Mouse (Mus musculus) embryonic fibroblast, embryonic 13.5 days (primary cell): ENCODE measurements at regions not wholly inside any gene's neighbourhood (a gene's known extent, or its start where the extent isn't known, plus 50 kb on each side); places are given as distances from the start of the nearest gene placed in this dataset.

ENCODE experiments used
- H3K27ac ChIP-seq: 2 replicates; pipeline ENCODE4 v1.5.1; 2012; ENCODE audit warnings: low read length, control low read depth, inconsistent platforms; ENCODE audit not compliant: insufficient read depth
- H3K4me1 ChIP-seq: 2 replicates; pipeline ENCODE4 v1.6.1; 2011; ENCODE audit warnings: low read length; ENCODE audit not compliant: control insufficient read depth, insufficient read depth
- H3K4me3 ChIP-seq: 2 replicates; pipeline ENCODE4 v1.5.1; 2011; ENCODE audit warnings: mild to moderate bottlenecking, control low read depth, low read length; ENCODE audit not compliant: insufficient read depth
- CTCF ChIP-seq: IDR thresholded peaks from 2 replicates; pipeline ENCODE4 v1.5.1; 2011; ENCODE audit warnings: mild to moderate bottlenecking, control low read depth, low read length, moderate library complexity, borderline replicate concordance; ENCODE audit not compliant: insufficient read depth
- POLR2A ChIP-seq: IDR thresholded peaks from 2 replicates; pipeline ENCODE4 v1.6.1; 2011; ENCODE audit warnings: low read depth, mild to moderate bottlenecking, control low read depth, low read length, moderate library complexity

DNA sequence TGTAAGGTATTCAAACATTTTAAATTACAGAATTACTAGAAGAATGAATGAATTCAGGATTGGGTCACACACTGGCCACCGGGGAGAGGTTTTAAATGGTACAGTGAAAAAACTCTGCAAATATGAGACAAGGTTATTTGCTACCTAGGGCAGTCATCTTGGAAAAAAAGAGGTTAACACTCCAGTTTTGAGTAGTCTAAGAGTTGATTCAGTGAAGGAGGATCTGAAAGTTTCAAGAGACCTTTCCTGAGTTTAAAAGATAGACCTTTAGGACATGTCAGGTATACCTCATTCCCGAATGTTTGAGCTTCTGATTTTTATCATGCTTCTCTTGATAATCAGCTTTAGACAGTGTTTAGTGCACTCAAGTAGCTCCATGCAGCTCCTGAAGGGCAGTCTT is 488.0 kb upstream of the A1bg start:
- no peaks in the 10 kb centered on the region for H3K4me1 ChIP-seq
- no peak for TF ChIP-seq POLR2A
- no peak for TF ChIP-seq CTCF
- H3K4me3 ChIP-seq, result no peak overlapping the region
- H3K27ac ChIP-seq, result no peak overlapping the region

DNA sequence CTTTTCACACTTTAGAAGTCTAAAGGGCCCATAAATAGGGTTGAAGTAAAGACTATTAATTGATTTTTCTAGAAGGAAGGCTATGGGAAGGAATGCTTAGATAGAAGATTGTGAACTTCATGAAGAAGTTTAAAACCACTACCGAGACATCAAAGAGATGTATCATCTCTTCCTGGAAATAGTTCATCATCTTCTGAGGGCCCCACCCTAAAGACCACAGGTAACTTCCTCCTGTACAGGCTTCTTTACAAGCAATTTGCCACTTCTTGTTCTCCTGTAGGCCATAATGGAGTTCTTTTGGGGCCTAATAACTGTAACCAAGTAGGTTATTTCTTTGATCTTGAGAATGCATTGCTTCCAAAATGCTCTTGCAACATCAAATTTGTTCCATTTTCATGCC is 485.8 kb upstream of the A1bg start:
- TF ChIP-seq CTCF (no peak), POLR2A (no peak)
- Histone ChIP-seq H3K4me1 (no peaks in the 10 kb centered on the region), H3K4me3 (no peak overlapping the region), H3K27ac (no peak overlapping the region)

DNA sequence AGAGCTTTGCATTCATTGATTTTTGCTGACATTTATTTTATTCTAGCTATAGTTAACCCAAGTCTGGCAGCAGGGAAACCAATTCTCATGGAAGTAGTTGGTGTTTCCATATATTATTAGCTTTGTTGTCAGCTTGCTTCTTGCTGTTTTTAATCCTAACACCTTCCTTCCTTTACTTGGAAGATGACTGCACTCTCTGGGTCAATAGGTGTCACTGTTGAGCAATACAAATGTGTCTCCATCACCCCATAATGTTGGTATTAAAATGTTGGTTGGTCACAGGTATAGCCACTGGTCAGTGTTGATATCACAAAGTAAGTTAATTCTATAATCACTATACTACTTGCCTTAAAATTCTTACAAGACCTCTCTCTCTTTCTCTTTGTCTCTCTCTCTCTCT is 477.9 kb upstream of the A1bg start:
- TF ChIP-seq CTCF, result no peak
- TF ChIP-seq POLR2A, result no peak
- no peaks in the 10 kb centered on the region; the same call in 1 of the 2 replicates for H3K4me1 ChIP-seq
- no peak overlapping the region for H3K27ac ChIP-seq
- no peak overlapping the region for H3K4me3 ChIP-seq

DNA sequence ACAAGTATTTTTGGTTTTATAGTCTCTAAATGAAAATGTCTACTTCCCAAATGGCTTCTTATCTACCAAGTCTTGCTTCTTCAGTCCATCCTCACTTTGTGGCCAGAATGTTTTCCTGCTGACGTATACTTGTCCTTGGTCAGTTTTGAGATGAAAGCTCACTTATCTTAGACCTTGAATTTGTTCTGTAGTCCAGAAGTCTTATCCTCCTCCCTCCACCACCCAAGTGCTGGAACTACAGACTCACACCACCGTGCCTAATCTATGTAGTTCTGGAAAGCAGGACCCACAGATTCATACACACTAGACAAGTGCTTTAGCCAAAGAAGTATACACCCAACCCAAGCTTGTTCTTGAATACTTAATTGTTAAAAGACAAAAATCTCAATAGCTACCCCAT is 477.2 kb upstream of the A1bg start:
- Histone ChIP-seq H3K27ac (no peak overlapping the region), H3K4me1 (no peaks in the 10 kb centered on the region; the same call in none of the 2 replicates), H3K4me3 (no peak overlapping the region)
- no peak for TF ChIP-seq POLR2A
- no peak for TF ChIP-seq CTCF

DNA sequence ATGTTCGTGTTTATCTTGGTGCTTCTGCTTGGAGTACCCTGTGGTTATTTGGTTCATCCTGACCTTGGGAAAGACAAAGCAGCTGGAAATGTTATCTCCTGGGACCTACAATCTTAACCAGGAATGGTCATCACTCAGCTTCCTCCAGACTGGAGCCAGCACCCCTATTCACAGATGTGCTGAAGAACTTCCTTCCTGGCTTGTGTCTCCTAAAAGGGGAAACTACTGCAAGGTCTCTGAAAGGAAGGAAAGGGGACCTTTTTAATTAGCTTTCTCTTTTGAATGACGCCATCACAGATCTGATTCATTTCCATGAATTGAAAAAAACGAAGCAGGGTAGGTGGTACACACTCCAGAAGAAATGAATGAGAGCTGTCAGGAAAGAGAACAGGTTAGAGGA is 476.0 kb upstream of the A1bg start:
- Histone ChIP-seq H3K4me1 (no peaks in the 10 kb centered on the region; the same call in none of the 2 replicates), H3K27ac (no peak overlapping the region), H3K4me3 (no peak overlapping the region)
- TF ChIP-seq CTCF (no peak), POLR2A (no peak)

DNA sequence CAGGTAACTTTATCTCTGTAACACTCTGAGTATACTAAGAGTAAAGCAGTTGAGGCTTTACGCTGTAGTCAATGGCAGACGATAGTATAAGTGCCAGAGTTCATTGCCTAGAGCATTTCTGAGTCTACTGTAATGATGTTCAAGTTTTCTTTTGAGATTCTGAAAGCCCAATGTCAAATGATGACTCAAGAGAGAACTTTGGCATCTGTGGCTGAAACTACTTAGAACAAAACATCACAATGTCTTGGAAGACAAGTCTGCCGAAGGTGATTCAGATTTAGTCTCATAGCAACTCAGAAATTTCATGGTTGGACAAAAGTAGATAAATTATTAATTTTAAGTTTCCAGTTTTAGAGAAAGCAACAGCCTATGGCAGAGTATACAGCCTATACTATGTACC is 474.2 kb upstream of the A1bg start:
- no peak overlapping the region for H3K27ac ChIP-seq
- H3K4me1 ChIP-seq, result no peaks in the 10 kb centered on the region; the same call in none of the 2 replicates
- no peak overlapping the region for H3K4me3 ChIP-seq
- TF ChIP-seq CTCF (no peak), POLR2A (no peak)

DNA sequence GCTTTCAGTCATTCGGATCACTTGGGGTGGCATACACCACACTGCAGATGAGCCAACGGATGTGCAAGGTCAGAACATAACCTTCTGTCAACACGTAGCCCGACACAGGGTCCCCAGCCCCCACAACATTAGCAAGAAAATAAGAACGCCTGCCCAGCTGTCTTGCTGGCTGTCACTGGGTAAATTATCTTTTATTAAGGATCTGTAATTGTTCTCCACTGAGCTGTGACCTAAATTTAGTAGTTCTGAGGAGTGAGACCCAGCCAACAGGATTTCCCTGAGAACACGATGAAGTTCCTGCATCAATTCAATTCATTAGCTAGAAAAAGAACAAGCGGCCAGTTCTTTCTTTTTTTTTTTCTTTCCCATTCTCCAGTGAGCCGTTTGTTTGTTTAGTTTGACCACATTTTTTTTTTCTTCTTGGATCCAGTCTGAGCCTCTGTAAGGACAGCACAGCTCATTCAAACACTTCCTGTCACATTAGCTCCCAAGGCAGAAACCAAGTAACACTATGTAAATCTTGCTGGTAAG is 472.5 kb upstream of the A1bg start:
- no peak for TF ChIP-seq CTCF
- TF ChIP-seq POLR2A, result no peak
- peak overlapping the region; percentile 40; the same call in 1 of the 2 replicates for H3K27ac ChIP-seq
- H3K4me1 ChIP-seq, result no peaks in the 10 kb centered on the region; the same call in none of the 2 replicates
- H3K4me3 ChIP-seq, result no peak overlapping the region

DNA sequence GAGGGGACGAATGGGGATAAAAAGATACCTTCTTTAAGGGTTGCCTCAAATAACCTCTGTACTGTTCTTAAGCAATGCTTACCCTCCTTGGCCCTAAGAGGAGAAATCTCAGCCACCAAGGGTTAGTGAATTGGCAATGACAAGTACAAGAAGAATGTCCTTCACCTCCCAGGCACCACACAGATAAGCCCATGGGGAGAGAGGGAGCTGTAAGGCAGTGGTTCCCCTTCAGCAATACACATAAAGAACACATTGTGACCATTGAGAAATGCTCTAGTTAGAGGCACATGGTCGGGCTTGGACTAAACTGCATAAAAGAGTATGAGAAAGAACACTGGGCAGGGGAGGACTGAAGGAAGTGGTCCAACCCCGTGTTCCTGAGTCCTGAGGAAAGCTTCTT is 457.9 kb upstream of the A1bg start:
- H3K4me1 ChIP-seq, result no peaks in the 10 kb centered on the region
- TF ChIP-seq CTCF (no peak), POLR2A (no peak)
- H3K4me3 ChIP-seq, result no peak overlapping the region
- H3K27ac ChIP-seq, result no peak overlapping the region

DNA sequence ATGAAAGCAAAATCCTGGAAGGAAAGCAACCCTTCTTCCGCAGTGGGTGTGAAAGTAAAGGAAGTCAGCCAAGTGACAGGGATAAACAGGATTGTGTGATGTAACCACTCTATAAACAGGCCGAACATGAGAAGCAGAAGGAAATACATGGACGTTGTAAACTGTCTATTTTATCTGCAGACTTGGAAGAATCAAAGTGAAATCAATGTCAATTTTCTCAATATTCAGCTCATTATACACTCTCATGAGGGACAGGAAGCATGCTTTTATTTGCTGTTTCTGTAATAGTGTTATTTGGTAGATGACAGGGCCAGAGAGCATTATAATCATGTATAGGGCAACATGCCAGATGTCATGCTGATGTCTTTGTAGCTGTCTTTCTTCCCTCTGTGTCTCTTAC is 443.5 kb upstream of the A1bg start:
- Histone ChIP-seq H3K4me1 (no peaks in the 10 kb centered on the region), H3K27ac (no peak overlapping the region), H3K4me3 (no peak overlapping the region)
- TF ChIP-seq POLR2A, result no peak
- TF ChIP-seq CTCF, result no peak

DNA sequence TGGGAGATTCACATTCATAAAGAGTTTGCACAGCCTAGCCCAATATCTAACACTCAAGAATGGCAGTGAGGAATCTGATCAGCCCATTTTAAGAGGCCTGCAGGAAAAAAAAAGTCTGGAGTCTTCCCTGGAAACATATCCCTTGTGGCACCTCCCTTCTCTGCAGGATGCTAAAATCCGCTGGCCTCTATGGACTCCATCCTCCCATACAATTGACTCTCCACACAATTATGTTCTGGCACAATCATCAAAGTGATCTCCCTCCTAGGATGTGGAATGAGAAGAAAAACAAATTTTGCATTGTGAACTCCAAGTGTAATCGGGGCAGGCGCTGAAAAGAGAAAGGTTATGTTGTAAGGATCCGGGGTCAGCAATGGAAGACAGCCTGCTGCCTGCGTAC is 442.7 kb upstream of the A1bg start:
- no peak overlapping the region for H3K4me3 ChIP-seq
- H3K4me1 ChIP-seq, result no peaks in the 10 kb centered on the region
- no peak overlapping the region for H3K27ac ChIP-seq
- TF ChIP-seq CTCF, result no peak
- TF ChIP-seq POLR2A, result no peak

DNA sequence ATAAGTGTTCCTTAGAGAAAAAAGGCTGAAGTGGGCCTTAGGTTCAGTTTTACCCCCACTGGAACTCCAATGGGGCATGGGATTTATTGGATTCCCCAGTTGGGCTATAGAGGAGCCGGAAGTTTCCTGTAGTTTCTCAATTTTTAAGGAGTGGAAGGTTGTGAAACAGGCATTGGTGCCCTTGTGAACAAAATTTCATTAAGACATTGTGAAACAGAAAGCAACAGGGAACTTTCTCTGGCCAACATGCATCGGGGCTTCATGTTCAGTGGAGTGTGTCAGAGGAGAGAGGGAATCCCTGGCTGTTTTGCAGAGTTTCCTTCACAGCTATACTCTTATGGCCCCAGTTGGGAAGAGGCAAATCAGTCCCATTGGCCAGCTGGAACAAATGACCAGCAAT is 441.6 kb upstream of the A1bg start:
- TF ChIP-seq POLR2A (no peak), CTCF (no peak)
- H3K4me1 ChIP-seq, result no peaks in the 10 kb centered on the region
- no peak overlapping the region for H3K27ac ChIP-seq
- no peak overlapping the region for H3K4me3 ChIP-seq
